Mouse (Mus musculus) urinary bladder, adult 18-20 months (tissue): ENCODE data around the gene Rprd2.
A peak's percentile ranks its signal among the peaks of the same experiment; 100 is the strongest.

Experiments
- DNase-seq, 2 experiments: peaks; one replicate each; pipeline ENCODE4 v3.0.0; 2022; ENCODE audit warnings: low spot score in 2 of 2, mixed read lengths in 2 of 2

Rprd2 gene

DNA sequence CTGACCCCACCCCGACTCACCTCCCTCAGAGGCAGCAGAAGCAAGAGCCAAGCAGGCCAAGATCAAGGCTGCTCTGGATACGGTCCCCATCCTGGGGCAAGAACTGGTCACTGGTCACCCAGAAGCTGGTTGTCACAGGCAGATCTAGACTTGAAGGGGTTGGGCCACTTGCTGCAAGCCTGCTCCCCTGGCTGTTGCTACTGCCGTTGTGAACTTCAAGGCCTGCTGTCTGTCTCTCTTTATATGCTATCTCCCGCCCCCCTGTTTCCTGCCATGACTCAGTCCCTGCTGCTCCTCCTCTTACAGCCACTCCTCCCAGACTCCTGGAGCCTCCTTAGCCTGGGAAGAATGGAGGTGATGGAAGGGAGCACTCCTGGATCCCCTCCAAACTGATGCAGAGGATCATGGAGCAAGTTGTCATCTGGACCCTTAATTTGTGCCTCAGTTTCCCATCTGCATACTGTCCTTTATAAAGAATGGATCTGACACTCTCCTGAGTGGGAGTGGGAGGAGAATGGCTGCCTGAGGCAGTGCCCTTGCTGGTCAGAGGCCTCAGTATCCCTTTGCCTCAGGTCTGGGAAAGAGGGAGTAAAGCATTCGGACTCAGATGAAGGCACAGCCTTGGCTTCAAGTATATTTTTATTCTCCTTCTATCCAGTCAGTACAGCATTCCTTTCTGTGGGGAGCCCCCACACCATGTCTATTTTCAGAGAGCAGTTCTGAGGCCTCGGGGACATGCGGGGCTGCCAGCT, 79.1 kb downstream of the Rprd2 start, which contains the start of gene Ecm1:
Ecm1 (minus strand) TSS at position 217 of the 752 bp plus-strand sequence.
- peak; percentile 50 to 80 for DNase-seq

DNA sequence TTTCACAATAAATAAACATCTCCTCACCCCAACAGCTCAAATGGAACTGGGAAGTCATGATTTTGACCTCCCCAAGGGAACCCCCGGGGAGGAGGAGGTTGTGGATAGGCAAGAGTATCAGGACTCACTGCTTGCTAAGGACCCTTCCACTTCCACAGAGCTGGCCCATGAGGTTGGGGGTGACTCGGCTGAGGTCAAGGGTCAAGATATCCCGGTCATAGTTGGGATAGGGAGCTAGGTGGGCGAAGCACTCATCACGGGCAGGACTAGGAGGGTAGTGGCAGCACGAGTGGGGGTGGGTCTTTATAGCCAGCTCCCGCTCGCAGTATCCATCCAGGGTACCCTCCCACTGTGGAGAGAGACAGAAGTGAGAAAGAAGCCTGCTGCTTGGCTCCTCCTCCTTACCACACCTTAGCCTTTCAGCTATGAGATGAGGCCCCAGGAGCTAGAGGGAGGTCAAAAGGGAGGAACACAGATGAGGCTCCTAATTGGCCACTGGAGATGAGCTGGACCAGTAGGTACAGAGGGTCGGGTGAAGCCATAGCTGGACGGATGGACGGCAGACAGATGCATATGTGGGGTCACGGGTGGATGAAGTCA, 83.5 kb downstream of the Rprd2 start:
- no peak for DNase-seq

GRCm38 (mm10) chr3:95734092-95734702, 84.5 kb downstream of the Rprd2 start:
- DNase-seq, result peak in 1 of 2 experiments; percentile 59

DNA sequence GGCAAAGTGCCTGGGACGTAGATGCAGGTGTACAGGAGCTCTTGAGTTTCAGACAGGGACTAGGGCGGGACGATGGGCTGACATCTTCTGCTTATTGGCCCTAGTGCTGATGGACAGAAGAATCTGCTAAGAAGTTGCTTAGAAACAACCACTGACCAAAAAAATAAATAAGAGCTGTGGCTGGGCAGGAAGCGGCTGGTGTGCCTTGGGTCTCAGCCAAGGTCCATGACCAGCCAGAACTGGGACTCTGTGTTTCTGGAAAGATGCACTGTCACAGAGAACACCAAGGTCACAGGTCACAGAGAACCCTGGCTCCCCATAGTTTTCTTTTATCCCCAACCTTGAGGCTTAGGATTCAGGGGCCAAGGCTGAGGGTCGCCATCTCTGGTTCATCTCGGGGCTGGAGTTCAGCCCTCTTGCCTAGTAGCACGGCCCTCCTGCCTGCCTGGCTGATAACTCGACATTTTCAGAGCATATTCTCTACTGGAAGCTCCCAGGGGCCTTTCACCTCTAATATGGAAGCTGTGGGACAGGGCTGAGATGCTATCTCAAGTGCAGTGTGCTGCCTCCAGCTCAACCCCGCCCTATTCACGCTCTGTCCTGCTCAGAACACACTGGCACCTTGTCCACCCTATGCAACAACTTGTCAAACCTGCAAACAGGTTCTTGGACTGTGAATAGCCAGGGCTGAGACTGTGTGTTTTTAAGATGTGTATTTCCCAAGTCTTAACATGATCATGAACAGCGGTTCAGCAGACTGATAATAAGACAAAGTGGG, 85.7 kb downstream of the Rprd2 start:
- peak in 1 of 2 experiments; percentile 56 for DNase-seq

GRCm38 (mm10) chr3:95732297-95732696, 86.4 kb downstream of the Rprd2 start:
- no peak for DNase-seq

DNA sequence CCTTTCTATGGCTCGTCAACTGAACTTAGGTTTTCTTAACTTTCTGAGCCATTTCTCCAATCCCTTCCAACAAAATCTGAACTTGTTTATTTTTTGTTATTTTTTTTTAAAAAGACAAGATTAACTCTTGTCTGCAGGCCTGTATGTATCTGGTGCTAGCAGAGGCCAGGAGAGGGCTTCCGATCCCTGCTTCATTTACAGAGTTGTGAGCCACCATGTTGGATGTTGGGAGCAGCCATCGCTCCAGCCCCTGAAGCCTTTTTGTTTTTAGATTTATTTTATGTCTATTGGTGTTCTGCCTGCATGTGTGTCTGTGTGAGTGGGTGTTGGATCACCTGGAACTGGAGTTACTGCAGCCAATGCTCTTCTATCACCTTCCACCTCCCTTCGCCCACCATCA, 86.9 kb downstream of the Rprd2 start:
- DNase-seq, result no peak

- no peak for DNase-seq
Measured at GRCm38 (mm10) chr3:95730431-95730830, 88.2 kb downstream of the Rprd2 start.

GRCm38 (mm10) chr3:95728906-95729305, 89.8 kb downstream of the Rprd2 start:
- no peak for DNase-seq

- DNase-seq, result no peak
Measured at GRCm38 (mm10) chr3:95726696-95727358, 91.8 kb downstream of the Rprd2 start.

- DNase-seq, result no peak
Measured at GRCm38 (mm10) chr3:95725863-95726262, 92.8 kb downstream of the Rprd2 start.

GRCm38 (mm10) chr3:95722386-95722785, 96.3 kb downstream of the Rprd2 start:
- no peak for DNase-seq

- DNase-seq, result no peak
Measured at GRCm38 (mm10) chr3:95718153-95718552, 100.5 kb downstream of the Rprd2 start.

DNA sequence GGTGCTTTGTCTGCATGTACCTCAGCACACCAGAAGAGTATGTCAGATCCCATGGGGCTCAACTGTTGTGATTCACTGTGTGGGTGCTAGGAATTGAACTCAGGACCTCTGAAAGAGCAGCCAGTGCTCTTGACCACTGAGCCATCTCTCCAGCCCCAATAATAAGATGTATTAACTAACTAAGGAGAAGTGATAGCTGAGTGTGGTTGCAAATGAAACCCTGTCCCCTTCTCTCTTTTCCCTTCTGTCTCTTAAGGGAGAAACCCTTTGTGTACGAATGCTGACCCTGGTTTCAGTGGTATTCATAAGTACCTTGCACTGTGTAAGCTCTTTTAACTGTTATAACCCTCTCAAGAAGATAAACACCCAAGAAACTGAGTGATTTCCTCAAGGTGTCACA, 102.6 kb downstream of the Rprd2 start:
- no peak for DNase-seq
